Comparison of ENCODE assay signal across 16 mouse cellular contexts in genomic region chr7:87148681-87149080, GRCm38 (mm10).
"Had no signal": no experiment of that assay in that cellular context is flagged by ENCODE, and none has a peak within 500 bp of the region (broad histone marks: within the 10 kb centered on the region; RNA-seq: fewer than 3 reads in every experiment).

No protein-coding gene starts in this region.

- DNase-seq: kidney, adult 8-10 months; kidney, postnatal 14 days; layer of hippocampus, adult 9-11 months; liver, embryonic 13.5 days; lung, adult 2 months; lung, postnatal 14 days; lung, postnatal 4 days; right cerebral cortex, adult 18-20 months; right cerebral cortex, postnatal 25 days; spleen, adult 18-20 months; thymus, postnatal 25 days had no signal

- H3K4me3 ChIP-seq: layer of hippocampus, adult 2 months; liver, embryonic 13.5 days; myocyte; stomach, embryonic 15.5 days had no signal

- H3K36me3 ChIP-seq: liver, embryonic 13.5 days; stomach, embryonic 15.5 days had no signal

- H3K4me2 ChIP-seq: liver, embryonic 13.5 days; stomach, embryonic 15.5 days had no signal

- H3K27ac ChIP-seq: layer of hippocampus, adult 2 months; liver, embryonic 13.5 days; stomach, embryonic 15.5 days had no signal

- H3K9me3 ChIP-seq: liver, embryonic 13.5 days; stomach, embryonic 15.5 days had no signal

- H3K4me1 ChIP-seq: liver, embryonic 13.5 days; stomach, embryonic 15.5 days had no signal

- H3K9ac ChIP-seq: liver, embryonic 13.5 days; stomach, embryonic 15.5 days had no signal

- H3K27me3 ChIP-seq: liver, embryonic 13.5 days; stomach, embryonic 15.5 days had no signal

- ATAC-seq: hindbrain, embryonic 16.5 days; intestine, embryonic 16.5 days had no signal
